Mouse (Mus musculus) liver, embryonic 13.5 days (tissue): ENCODE measurements around the gene Bglap. TPM values are rescaled to one million over a fixed set of nuclear protein-coding genes. Genes with fewer than 3 reads are reported as not detected.
"Not testable (repeated sequence)": the region's sequence is repeated elsewhere in the genome, so short reads cannot be mapped to it uniquely, and the experiment has no call there.

Source experiments
- ATAC-seq: fragments of 200-750 bp; cut with Nextera tagmentation; 2 replicates; pipeline ENCODE4 v1.8.0; 2017; ENCODE audit warnings: low read depth, mild to moderate bottlenecking, moderate number of reproducible peaks, moderate library complexity
- DNase-seq: peaks from one replicate; pipeline ENCODE4 v3.0.0; 2022
- H3K27ac ChIP-seq: fragments of 300-500 bp; sonication (generic); 2 replicates; pipeline ENCODE4 v1.5.1; 2015; ENCODE audit warnings: moderate library complexity, mild to moderate bottlenecking, inconsistent platforms
- H3K27me3 ChIP-seq: fragments of 300-500 bp; sonication (generic); 2 replicates; pipeline ENCODE4 v1.6.1; 2015; ENCODE audit warnings: mild to moderate bottlenecking, inconsistent platforms
- H3K36me3 ChIP-seq: fragments of 300-500 bp; sonication (generic); 2 replicates; pipeline ENCODE4 v1.6.1; 2015; ENCODE audit warnings: mild to moderate bottlenecking, inconsistent platforms
- H3K4me1 ChIP-seq: fragments of 300-500 bp; sonication (generic); replicated peaks from 2 replicates; pipeline ENCODE4 v1.6.1; 2015; ENCODE audit warnings: inconsistent platforms
- H3K4me2 ChIP-seq: fragments of 300-500 bp; sonication (generic); 2 replicates; pipeline ENCODE4 v1.6.1; 2015; ENCODE audit warnings: inconsistent platforms, mild to moderate bottlenecking, moderate library complexity
- H3K4me3 ChIP-seq: fragments of 300-500 bp; sonication (generic); replicated peaks from 2 replicates; pipeline ENCODE4 v1.5.1; 2015; ENCODE audit warnings: mild to moderate bottlenecking, inconsistent platforms
- H3K9ac ChIP-seq: fragments of 300-500 bp; sonication (generic); 2 replicates; pipeline ENCODE4 v1.6.1; 2015; ENCODE audit warnings: mild to moderate bottlenecking, inconsistent platforms
- H3K9me3 ChIP-seq: fragments of 300-500 bp; sonication (generic); replicated peaks from 2 replicates; pipeline ENCODE4 v1.6.1; 2016; ENCODE audit warnings: inconsistent platforms
- WGBS: fragments of 180-500 bp; shearing (Covaris S2); methylation state at CpG from one replicate; pipeline ENCODE4 v1.1.7; 2015; ENCODE audit not compliant: insufficient replicate concordance; 5-methylcytosine and 5-hydroxymethylcytosine counted together
- polyA plus RNA-seq: library from polyadenylated mRNA; unstranded; fragments of >200 nt; fragmentation: Nextera tagmentation; extraction: Ambion mirVana; gene quantifications from 2 replicates; pipeline ENCODE4 v1.2.1, GENCODE M21; 2015

The Bglap gene
- polyA plus RNA-seq, 1 experiment from 2014 or later, result not detected

GRCm38 (mm10) chr3:88393776-88394375 lies 9.6 kb upstream of the Bglap start:
- Histone ChIP-seq H3K36me3 (peaks cover 47% of the 10 kb centered on the region), H3K27ac (no peak overlapping the region), H3K4me2 (no peak overlapping the region), H3K4me1 (no peaks in the 10 kb centered on the region), H3K27me3 (no peaks in the 10 kb centered on the region), H3K9me3 (no peaks in the 10 kb centered on the region), H3K9ac (no peak overlapping the region), H3K4me3 (no peak overlapping the region)
- ATAC-seq (no peak), DNase-seq (no peak)
- WGBS, result 83% methylated on average over 9 of the region's 9 CpGs

DNA sequence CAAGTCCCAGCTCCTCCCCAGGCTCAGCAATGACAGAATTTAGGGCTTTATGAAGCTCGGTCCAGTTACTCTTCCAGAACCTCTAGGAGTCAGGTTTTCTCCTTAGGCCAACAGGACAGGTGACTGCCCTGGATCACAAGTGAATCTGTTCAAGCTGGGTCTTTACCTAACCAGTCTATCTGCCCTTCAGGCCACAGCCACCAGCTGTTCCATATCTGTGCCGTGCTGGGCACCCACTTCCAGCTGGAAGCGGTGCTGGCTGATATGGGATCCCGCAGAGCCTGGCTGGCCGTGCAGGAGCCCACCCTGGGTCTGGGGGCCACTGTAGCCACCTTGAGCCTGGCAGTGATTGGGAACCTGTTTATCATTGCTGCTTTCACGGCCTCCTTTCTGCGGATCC lies 1.9 kb downstream of the Bglap start:
- ATAC-seq, H3K27me3 ChIP-seq, H3K27ac ChIP-seq, H3K4me2 ChIP-seq, H3K4me1 ChIP-seq, H3K4me3 ChIP-seq, H3K9ac ChIP-seq, DNase-seq, H3K36me3 ChIP-seq, H3K9me3 ChIP-seq: not testable (repeated sequence)
- 10% methylated on average over 1 of the region's 7 CpGs for WGBS

DNA sequence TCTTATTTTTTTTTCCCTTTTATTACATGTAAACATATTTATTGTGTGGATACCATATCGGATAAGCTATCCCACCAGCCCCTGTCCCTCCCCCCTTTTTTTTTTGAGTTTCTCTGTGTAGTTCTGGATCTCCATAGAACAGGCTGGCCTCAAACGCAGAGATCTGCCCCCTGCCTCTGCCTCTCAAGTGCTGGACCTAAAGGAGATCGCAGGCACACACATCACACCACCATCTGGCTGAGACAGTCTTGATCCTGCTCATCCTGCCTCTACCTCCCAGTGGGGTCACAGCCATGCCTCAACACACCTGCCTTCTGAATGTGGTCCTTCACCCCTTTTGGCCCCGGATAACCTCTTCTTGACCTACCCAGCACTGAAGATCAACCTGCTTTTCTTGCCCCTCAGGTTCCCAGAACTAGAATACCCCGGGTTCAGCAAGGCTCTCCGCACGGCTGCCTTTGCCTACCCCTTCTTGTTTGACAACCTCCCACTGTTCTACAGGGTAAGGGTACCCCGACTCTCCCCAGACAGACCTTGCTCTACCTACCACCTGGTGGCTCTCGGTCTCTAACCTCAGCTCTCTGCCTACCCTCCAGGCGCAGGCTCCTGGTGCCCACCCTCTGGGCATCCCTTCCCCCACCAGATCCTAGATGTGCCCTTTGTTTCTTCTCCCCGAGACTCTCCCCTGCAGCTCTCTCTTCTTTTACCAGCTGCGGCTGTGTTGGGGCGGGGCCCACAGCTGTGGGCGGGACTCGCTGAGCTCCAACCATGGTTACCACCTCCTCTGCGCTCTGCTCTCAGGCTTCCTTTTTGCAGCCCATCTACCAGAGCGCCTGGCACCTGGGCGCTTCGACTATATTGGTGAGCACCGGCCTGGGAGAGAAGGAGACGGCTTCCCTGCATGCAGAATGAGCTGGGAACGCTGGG lies 2.6 kb downstream of the Bglap start:
- H3K27me3 ChIP-seq, DNase-seq, H3K9ac ChIP-seq, H3K27ac ChIP-seq, H3K4me1 ChIP-seq, H3K36me3 ChIP-seq, H3K9me3 ChIP-seq, H3K4me3 ChIP-seq: not testable (repeated sequence)
- H3K4me2 ChIP-seq, result peak overlapping the region; percentile 51
- ATAC-seq, result peak; percentile 75
- 16% methylated on average over 17 of the region's 22 CpGs for WGBS

DNA sequence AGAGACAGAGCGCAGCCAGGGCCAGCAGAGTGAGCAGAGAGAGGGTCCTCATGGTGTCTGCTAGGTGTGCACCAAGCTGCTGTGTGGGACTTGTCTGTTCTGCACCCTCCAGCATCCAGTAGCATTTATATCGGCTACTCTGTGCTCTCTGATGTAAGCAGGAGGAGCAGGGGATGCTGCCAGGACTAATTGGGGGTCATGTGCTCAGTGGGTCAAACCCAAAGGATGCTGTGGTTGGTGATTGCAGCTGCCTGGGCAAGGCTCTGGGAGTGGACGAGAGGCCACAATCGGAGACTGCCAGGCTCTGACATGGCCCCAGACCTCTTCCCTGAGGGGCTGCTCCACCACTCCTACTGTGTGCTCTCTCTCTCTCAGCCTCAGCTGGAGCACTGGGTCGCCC lies 5.7 kb downstream of the Bglap start, which contains the start of gene Bglap2:
Gene Bglap2, minus strand, starts transcription at position 101 of the 400 bp plus-strand sequence.
- H3K4me3 ChIP-seq, H3K27me3 ChIP-seq, H3K9ac ChIP-seq, ATAC-seq, H3K36me3 ChIP-seq, H3K4me2 ChIP-seq, H3K27ac ChIP-seq, H3K9me3 ChIP-seq, DNase-seq: not testable (repeated sequence)
- H3K4me1 ChIP-seq, result peaks cover 19% of the 10 kb centered on the region
- 53% methylated on average over 5 of the region's 5 CpGs for WGBS

DNA sequence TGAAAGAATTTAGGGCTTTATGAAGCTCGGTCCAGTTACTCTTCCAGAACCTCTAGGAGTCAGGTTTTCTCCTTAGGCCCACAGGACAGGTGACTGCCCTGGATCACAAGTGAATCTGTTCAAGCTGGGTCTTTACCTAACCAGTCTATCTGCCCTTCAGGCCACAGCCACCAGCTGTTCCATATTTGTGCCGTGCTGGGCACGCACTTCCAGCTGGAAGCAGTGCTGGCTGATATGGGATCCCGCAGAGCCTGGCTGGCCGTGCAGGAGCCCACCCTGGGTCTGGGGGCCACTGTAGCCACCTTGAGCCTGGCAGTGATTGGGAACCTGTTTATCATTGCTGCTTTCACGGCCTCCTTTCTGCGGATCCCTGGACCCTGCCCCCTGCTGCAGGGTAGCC lies 7.6 kb downstream of the Bglap start:
- not testable (repeated sequence) for H3K9ac ChIP-seq, ATAC-seq, H3K27me3 ChIP-seq, DNase-seq, H3K9me3 ChIP-seq, H3K27ac ChIP-seq, H3K4me3 ChIP-seq, H3K36me3 ChIP-seq
- 42% methylated on average over 7 of the region's 7 CpGs for WGBS
- H3K4me1 ChIP-seq, result peaks cover 14% of the 10 kb centered on the region
- H3K4me2 ChIP-seq, result peak overlapping the region; percentile 41; the same call in 1 of the 2 replicates

DNA sequence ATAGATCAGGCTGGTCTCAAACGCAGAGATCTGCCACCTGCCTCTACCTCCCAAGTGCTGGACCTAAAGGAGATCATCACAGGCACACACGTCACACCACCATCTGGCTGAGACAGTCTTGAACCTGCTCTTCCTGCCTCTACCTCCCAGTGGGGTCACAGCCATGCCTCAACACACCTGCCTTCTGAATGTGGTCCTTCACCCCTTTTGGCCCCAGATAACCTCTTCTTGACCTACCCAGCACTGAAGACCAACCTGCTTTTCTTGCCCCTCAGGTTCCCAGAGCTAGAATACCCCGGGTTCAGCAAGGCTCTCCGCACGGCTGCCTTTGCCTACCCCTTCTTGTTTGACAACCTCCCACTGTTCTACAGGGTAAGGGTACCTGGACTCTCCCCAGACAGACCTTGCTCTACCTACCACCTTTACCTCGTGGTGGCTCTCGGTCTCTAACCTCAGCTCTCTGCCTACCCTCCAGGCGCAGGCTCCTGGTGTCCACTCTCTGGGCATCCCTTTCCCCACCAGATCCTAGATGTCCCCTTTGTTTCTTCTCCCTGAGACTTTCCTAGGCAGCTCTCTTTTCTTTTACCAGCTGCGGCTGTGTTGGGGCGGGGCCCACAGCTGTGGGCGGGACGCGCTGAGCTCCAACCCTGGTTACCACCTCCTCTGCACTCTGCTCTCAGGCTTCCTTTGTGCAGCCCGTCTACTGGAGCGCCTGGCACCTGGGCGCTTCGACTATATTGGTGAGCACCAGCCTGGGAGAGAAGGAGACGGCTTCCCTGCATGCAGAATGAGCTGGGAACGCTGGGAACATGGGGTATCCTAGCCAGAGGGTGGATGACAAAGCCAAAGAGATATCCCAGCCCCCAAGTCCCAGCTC lies 8.3 kb downstream of the Bglap start:
- 0 out of 2 replicates have a peak overlapping the region, but pooled peaks have one; percentile 14 for H3K4me3 ChIP-seq
- not testable (repeated sequence) for H3K27me3 ChIP-seq, H3K9ac ChIP-seq, H3K36me3 ChIP-seq, H3K9me3 ChIP-seq, H3K27ac ChIP-seq
- H3K4me2 ChIP-seq, result peak overlapping the region; percentile 41
- ATAC-seq, result peak; percentile 86
- WGBS, result 11% methylated on average over 19 of the region's 19 CpGs
- peak; percentile 45 for DNase-seq
- peaks cover 10% of the 10 kb centered on the region for H3K4me1 ChIP-seq

DNA sequence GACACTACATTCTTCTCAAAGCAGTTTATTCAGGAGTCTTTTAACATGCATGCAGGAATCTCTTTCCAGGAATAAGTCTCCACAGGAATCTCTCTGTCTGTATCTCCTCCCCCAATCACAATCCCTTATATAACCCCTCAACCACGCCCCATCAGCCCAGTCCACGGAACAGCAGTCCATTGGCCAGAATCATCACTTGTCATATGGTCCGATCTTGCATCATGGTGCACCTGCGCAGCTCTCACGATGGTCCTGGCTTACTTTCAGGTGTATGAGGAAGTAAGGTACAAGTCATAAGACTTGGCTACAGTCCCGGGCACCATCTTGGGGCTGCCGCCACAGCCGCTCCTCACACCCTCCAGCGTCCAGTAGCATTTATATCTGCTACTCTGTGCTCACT lies 11.6 kb downstream of the Bglap start, which contains the start of gene Bglap3:
Gene Bglap3, minus strand, starts transcription at position 101 of the 400 bp plus-strand sequence.
- not testable (repeated sequence) for H3K27ac ChIP-seq, H3K9me3 ChIP-seq, ATAC-seq, H3K4me2 ChIP-seq, H3K4me3 ChIP-seq, H3K9ac ChIP-seq, H3K36me3 ChIP-seq, DNase-seq, H3K27me3 ChIP-seq
- H3K4me1 ChIP-seq, result peaks cover 10% of the 10 kb centered on the region
- 81% methylated on average over 9 of the region's 9 CpGs for WGBS

- H3K4me3 ChIP-seq, ATAC-seq, H3K4me2 ChIP-seq, H3K9me3 ChIP-seq, DNase-seq, H3K36me3 ChIP-seq, H3K9ac ChIP-seq, H3K27ac ChIP-seq: not testable (repeated sequence)
- peaks cover 36% of the 10 kb centered on the region for H3K4me1 ChIP-seq
- 74% methylated on average over 7 of the region's 7 CpGs for WGBS
- H3K27me3 ChIP-seq, result peaks cover 28% of the 10 kb centered on the region
Measured at GRCm38 (mm10) chr3:88368511-88368910, 15.8 kb downstream of the Bglap start.

- 49% methylated on average over 3 of the region's 7 CpGs for WGBS
- not testable (repeated sequence) for H3K9ac ChIP-seq, H3K27ac ChIP-seq, H3K4me3 ChIP-seq, H3K36me3 ChIP-seq, H3K9me3 ChIP-seq, ATAC-seq, DNase-seq
- H3K27me3 ChIP-seq, result peaks cover 25% of the 10 kb centered on the region
- H3K4me2 ChIP-seq, result peak overlapping the region; percentile 59; the same call in 1 of the 2 replicates
- peaks cover 46% of the 10 kb centered on the region for H3K4me1 ChIP-seq
Measured at GRCm38 (mm10) chr3:88367517-88367916, 16.7 kb downstream of the Bglap start.

GRCm38 (mm10) chr3:88366830-88367428 lies 17.3 kb downstream of the Bglap start:
- 6% methylated on average over 19 of the region's 22 CpGs for WGBS
- H3K4me3 ChIP-seq, result peak overlapping the region; percentile 28
- peak overlapping the region; percentile 59 for H3K4me2 ChIP-seq
- H3K27ac ChIP-seq, H3K9ac ChIP-seq, H3K9me3 ChIP-seq, H3K36me3 ChIP-seq: not testable (repeated sequence)
- DNase-seq, result peak; percentile 40
- peaks cover 52% of the 10 kb centered on the region for H3K4me1 ChIP-seq
- H3K27me3 ChIP-seq, result peaks cover 25% of the 10 kb centered on the region
- ATAC-seq, result 0 out of 2 replicates have a peak, but pooled peaks have one; percentile 32
